Mouse (Mus musculus): Measurements from ENCODE around the gene Idh2. TPM values are rescaled to one million over a fixed set of nuclear protein-coding genes. Genes with fewer than 3 reads are reported as not detected.

Idh2 gene
- total and polyA plus RNA-seq, 2 experiments from 2014 or later = 2,826 to 3,660 TPM

DNA sequence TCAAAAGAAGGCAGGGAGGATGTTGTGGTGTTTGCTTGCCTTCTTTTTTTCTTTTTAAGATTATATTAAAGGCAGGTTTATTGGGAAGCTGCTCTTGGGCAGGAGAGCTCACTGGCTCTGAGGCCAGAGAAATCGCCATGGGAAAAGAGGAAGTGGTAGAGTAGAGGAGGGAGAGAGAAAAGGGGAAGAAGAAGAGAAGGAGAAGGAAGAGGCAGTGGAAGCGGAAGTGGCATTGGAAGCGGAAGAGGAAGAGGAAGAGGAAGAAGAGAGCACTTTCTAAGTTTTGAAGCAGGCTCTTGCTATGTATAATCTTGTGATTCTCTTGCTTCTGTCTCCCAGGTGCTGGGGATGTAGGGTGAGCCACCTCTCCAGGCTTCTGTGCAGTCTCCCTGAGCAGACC lies 39.5 kb upstream of the Idh2 start:
- H3K9me3 ChIP-seq (replicated peaks; ENCODE audit: control insufficient read depth, low read length) = no peaks in the 10 kb centered on the region
- ATAC-seq (ENCODE audit: insufficient read depth, low read depth) (no peak), DNase-seq (ENCODE audit: low spot score) (no peak)
- no peaks in the 10 kb centered on the region for H3K27me3 ChIP-seq (ENCODE audit: control insufficient read depth, insufficient read depth, low read length)
- WGBS = 81% methylated on average over 3 of the region's 3 CpGs
- no peak overlapping the region for H3K9ac ChIP-seq (replicated peaks; ENCODE audit: low read depth, low read length)
- H3K4me3 ChIP-seq (ENCODE audit: low read depth, low read length) = no peak overlapping the region
- H3K27ac ChIP-seq (ENCODE audit: low read depth) = no peak overlapping the region
- H3K4me2 ChIP-seq (ENCODE audit: low read depth, low read length) = no peak overlapping the region
- peaks cover 8% of the 10 kb centered on the region; the same call in 1 of the 2 replicates for H3K4me1 ChIP-seq (ENCODE audit: control insufficient read depth, insufficient read depth)
- H3K36me3 ChIP-seq (replicated peaks; ENCODE audit: control insufficient read depth, insufficient read depth, low read length) = no peaks in the 10 kb centered on the region
- no peak for TF ChIP-seq EP300 (IDR thresholded peaks at IDR 0.05; ENCODE audit: low read depth)
- TF ChIP-seq CTCF (IDR thresholded peaks at IDR 0.05; ENCODE audit: low read depth) = no peak

DNA sequence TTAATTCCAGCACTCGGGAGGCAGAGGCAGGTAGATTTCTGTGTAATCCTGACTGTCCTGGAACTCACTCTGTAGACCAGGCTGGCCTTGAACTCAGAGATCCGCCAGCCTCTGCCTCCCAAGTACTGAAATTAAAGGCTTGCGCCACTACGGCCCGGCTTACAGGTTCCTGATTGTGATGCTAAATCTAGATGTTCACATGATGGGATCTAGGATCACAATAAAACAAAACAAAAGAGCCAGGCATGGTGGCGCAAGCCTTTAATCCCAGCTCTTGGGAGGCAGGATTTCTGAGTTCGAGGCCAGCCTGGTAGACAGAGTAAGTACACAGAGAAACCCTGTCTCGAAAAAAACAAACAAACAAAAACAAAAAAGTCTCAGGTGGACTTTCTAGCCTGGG lies 37.6 kb upstream of the Idh2 start:
- no peak overlapping the region for H3K27ac ChIP-seq (ENCODE audit: low read depth)
- ATAC-seq (ENCODE audit: insufficient read depth, low read depth) = no peak
- DNase-seq (ENCODE audit: low spot score) = no peak
- H3K4me1 ChIP-seq (ENCODE audit: control insufficient read depth, insufficient read depth) = peaks cover 4% of the 10 kb centered on the region; the same call in 1 of the 2 replicates
- no peak overlapping the region for H3K4me3 ChIP-seq (ENCODE audit: low read depth, low read length)
- H3K27me3 ChIP-seq (ENCODE audit: control insufficient read depth, insufficient read depth, low read length) = no peaks in the 10 kb centered on the region
- TF ChIP-seq CTCF (IDR thresholded peaks at IDR 0.05; ENCODE audit: low read depth) = no peak
- TF ChIP-seq EP300 (IDR thresholded peaks at IDR 0.05; ENCODE audit: low read depth) = no peak
- no peaks in the 10 kb centered on the region for H3K36me3 ChIP-seq (replicated peaks; ENCODE audit: control insufficient read depth, insufficient read depth, low read length)
- 91% methylated on average over 8 of the region's 8 CpGs for WGBS
- H3K4me2 ChIP-seq (ENCODE audit: low read depth, low read length) = no peak overlapping the region
- no peaks in the 10 kb centered on the region for H3K9me3 ChIP-seq (replicated peaks; ENCODE audit: control insufficient read depth, low read length)
- H3K9ac ChIP-seq (replicated peaks; ENCODE audit: low read depth, low read length) = no peak overlapping the region

GRCm38 (mm10) chr7:80152152-80152551 lies 37.0 kb upstream of the Idh2 start:
- DNase-seq (ENCODE audit: low spot score) = no peak
- no peak overlapping the region for H3K4me2 ChIP-seq (ENCODE audit: low read depth, low read length)
- H3K4me3 ChIP-seq (ENCODE audit: low read depth, low read length) = no peak overlapping the region
- WGBS = 65% methylated on average over 6 of the region's 6 CpGs
- peaks cover 4% of the 10 kb centered on the region; the same call in 1 of the 2 replicates for H3K4me1 ChIP-seq (ENCODE audit: control insufficient read depth, insufficient read depth)
- no peaks in the 10 kb centered on the region for H3K36me3 ChIP-seq (replicated peaks; ENCODE audit: control insufficient read depth, insufficient read depth, low read length)
- H3K9ac ChIP-seq (replicated peaks; ENCODE audit: low read depth, low read length) = no peak overlapping the region
- no peaks in the 10 kb centered on the region for H3K27me3 ChIP-seq (ENCODE audit: control insufficient read depth, insufficient read depth, low read length)
- ATAC-seq (ENCODE audit: insufficient read depth, low read depth) = no peak
- no peak overlapping the region for H3K27ac ChIP-seq (ENCODE audit: low read depth)
- H3K9me3 ChIP-seq (replicated peaks; ENCODE audit: control insufficient read depth, low read length) = no peaks in the 10 kb centered on the region
- TF ChIP-seq EP300 (IDR thresholded peaks at IDR 0.05; ENCODE audit: low read depth) (no peak), CTCF (IDR thresholded peaks at IDR 0.05; ENCODE audit: low read depth) (peak; percentile 37)

DNA sequence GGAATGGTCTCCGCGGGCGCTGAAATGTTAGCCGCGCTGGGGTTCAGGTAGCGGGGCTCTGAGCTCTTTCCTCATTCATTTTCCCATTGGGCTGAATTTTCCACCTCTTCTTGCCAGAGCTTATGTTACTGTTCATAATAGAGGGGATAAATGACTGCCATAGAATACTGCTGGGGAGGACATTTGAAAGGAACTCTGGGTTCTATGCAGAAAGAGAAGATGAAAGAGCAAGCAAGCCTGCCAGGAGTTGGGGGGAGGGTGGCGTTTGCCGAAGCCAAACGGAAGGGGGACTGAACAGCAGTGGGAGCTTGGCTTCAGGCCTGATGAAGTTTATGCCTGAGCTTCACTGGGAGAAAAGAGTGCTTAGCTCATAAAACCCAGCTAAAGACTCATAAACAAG lies 34.2 kb upstream of the Idh2 start:
- Histone ChIP-seq H3K27me3 (ENCODE audit: control insufficient read depth, insufficient read depth, low read length) (no peaks in the 10 kb centered on the region), H3K4me1 (ENCODE audit: control insufficient read depth, insufficient read depth) (no peaks in the 10 kb centered on the region), H3K9ac (replicated peaks; ENCODE audit: low read depth, low read length) (no peak overlapping the region), H3K4me3 (ENCODE audit: low read depth, low read length) (no peak overlapping the region), H3K27ac (ENCODE audit: low read depth) (no peak overlapping the region), H3K9me3 (replicated peaks; ENCODE audit: control insufficient read depth, low read length) (no peaks in the 10 kb centered on the region), H3K4me2 (ENCODE audit: low read depth, low read length) (no peak overlapping the region), H3K36me3 (replicated peaks; ENCODE audit: control insufficient read depth, insufficient read depth, low read length) (no peaks in the 10 kb centered on the region)
- 56% methylated on average over 9 of the region's 9 CpGs for WGBS
- DNase-seq (ENCODE audit: low spot score) (no peak), ATAC-seq (ENCODE audit: insufficient read depth, low read depth) (no peak)
- TF ChIP-seq CTCF (IDR thresholded peaks at IDR 0.05; ENCODE audit: low read depth) (no peak), EP300 (IDR thresholded peaks at IDR 0.05; ENCODE audit: low read depth) (no peak)

DNA sequence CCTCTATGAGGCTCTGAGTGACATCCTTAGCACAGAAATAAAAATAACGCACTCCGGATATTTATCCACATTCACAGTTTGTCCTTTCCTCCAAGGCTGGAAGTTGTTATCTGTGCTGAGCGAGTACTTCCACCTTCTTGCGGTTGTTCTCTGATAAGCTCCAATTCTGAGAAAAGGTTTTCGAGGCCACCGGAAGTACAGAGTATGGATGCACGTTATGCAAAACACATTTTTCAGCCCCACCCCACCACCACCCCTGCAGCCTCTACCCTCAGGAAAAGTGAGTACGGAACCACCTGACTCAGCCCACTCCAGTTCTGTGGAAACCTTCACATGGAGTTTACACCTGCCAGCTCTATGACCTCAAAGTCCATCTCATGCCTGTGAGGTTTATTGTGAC lies 30.9 kb upstream of the Idh2 start:
- 50% methylated on average over 8 of the region's 8 CpGs for WGBS
- H3K36me3 ChIP-seq (replicated peaks; ENCODE audit: control insufficient read depth, insufficient read depth, low read length) = no peaks in the 10 kb centered on the region
- ATAC-seq (ENCODE audit: insufficient read depth, low read depth) = no peak

GRCm38 (mm10) chr7:80144695-80145094 lies 29.5 kb upstream of the Idh2 start:
- no peak overlapping the region for H3K9ac ChIP-seq (replicated peaks; ENCODE audit: low read depth, low read length)
- H3K4me2 ChIP-seq (ENCODE audit: low read depth, low read length) = no peak overlapping the region
- no peak for ATAC-seq (ENCODE audit: insufficient read depth, low read depth)
- H3K27me3 ChIP-seq (ENCODE audit: control insufficient read depth, insufficient read depth, low read length) = no peaks in the 10 kb centered on the region
- no peaks in the 10 kb centered on the region for H3K36me3 ChIP-seq (replicated peaks; ENCODE audit: control insufficient read depth, insufficient read depth, low read length)
- TF ChIP-seq EP300 (IDR thresholded peaks at IDR 0.05; ENCODE audit: low read depth) = no peak
- no peak for TF ChIP-seq CTCF (IDR thresholded peaks at IDR 0.05; ENCODE audit: low read depth)
- H3K9me3 ChIP-seq (replicated peaks; ENCODE audit: control insufficient read depth, low read length) = no peaks in the 10 kb centered on the region
- H3K27ac ChIP-seq (ENCODE audit: low read depth) = no peak overlapping the region
- no peaks in the 10 kb centered on the region for H3K4me1 ChIP-seq (ENCODE audit: control insufficient read depth, insufficient read depth)
- H3K4me3 ChIP-seq (ENCODE audit: low read depth, low read length) = no peak overlapping the region
- 88% methylated on average over 7 of the region's 7 CpGs for WGBS
- DNase-seq (ENCODE audit: low spot score) = no peak

More for the DNA sequence above, 30.9 kb upstream of the Idh2 start:
- no peak for DNase-seq (ENCODE audit: low spot score)
- no peak overlapping the region for H3K4me3 ChIP-seq (ENCODE audit: low read depth, low read length)
- H3K9me3 ChIP-seq (replicated peaks; ENCODE audit: control insufficient read depth, low read length) = no peaks in the 10 kb centered on the region
- no peak overlapping the region for H3K27ac ChIP-seq (ENCODE audit: low read depth)
- no peak overlapping the region for H3K4me2 ChIP-seq (ENCODE audit: low read depth, low read length)
- H3K4me1 ChIP-seq (ENCODE audit: control insufficient read depth, insufficient read depth) = no peaks in the 10 kb centered on the region
- TF ChIP-seq CTCF (IDR thresholded peaks at IDR 0.05; ENCODE audit: low read depth) = no peak
- TF ChIP-seq EP300 (IDR thresholded peaks at IDR 0.05; ENCODE audit: low read depth) = no peak
- no peak overlapping the region for H3K9ac ChIP-seq (replicated peaks; ENCODE audit: low read depth, low read length)
- no peaks in the 10 kb centered on the region for H3K27me3 ChIP-seq (ENCODE audit: control insufficient read depth, insufficient read depth, low read length)
